Mouse (Mus musculus): Measurements from ENCODE around the gene Gipc3. TPM values are rescaled to one million over a fixed set of nuclear protein-coding genes. Genes with fewer than 3 reads are reported as not detected.

Gene Gipc3
- polyA plus RNA-seq, 1 experiment = 4.1 TPM

- H3K27ac ChIP-seq (ENCODE audit: control insufficient read depth, insufficient read depth, low read depth, low read length) = no peak overlapping the region
- TF ChIP-seq CTCF (IDR thresholded peaks at IDR 0.05; ENCODE audit: control insufficient read depth, insufficient read depth, insufficient replicate concordance, low read depth, low read length) (no peak), POLR2A (IDR thresholded peaks at IDR 0.05; ENCODE audit: control insufficient read depth, low read depth, low read length) (no peak)
- H3K36me3 ChIP-seq (ENCODE audit: control insufficient read depth, insufficient read depth, low read length) = no peaks in the 10 kb centered on the region
- H3K4me1 ChIP-seq (ENCODE audit: control insufficient read depth, insufficient read depth, low read length) = peaks cover 20% of the 10 kb centered on the region
- H3K4me3 ChIP-seq (ENCODE audit: control insufficient read depth, low read depth, low read length) = peak overlapping the region; percentile 53
- no peaks in the 10 kb centered on the region for H3K27me3 ChIP-seq (ENCODE audit: control insufficient read depth, insufficient read depth, low read length)
Observed at GRCm38 (mm10) chr10:81332277-81332676, 10.8 kb downstream of the Gipc3 start.

GRCm38 (mm10) chr10:81330007-81330406, 13.1 kb downstream of the Gipc3 start:
- H3K36me3 ChIP-seq (ENCODE audit: control insufficient read depth, insufficient read depth, low read length) = no peaks in the 10 kb centered on the region
- peaks cover 7% of the 10 kb centered on the region for H3K4me1 ChIP-seq (ENCODE audit: control insufficient read depth, insufficient read depth, low read length)
- H3K27ac ChIP-seq (ENCODE audit: control insufficient read depth, insufficient read depth, low read depth, low read length) = no peak overlapping the region
- TF ChIP-seq POLR2A (IDR thresholded peaks at IDR 0.05; ENCODE audit: control insufficient read depth, low read depth, low read length) = no peak
- no peak for TF ChIP-seq CTCF (IDR thresholded peaks at IDR 0.05; ENCODE audit: control insufficient read depth, insufficient read depth, insufficient replicate concordance, low read depth, low read length)
- H3K27me3 ChIP-seq (ENCODE audit: control insufficient read depth, insufficient read depth, low read length) = no peaks in the 10 kb centered on the region
- H3K4me3 ChIP-seq (ENCODE audit: control insufficient read depth, low read depth, low read length) = no peak overlapping the region

GRCm38 (mm10) chr10:81329194-81329975, 13.7 kb downstream of the Gipc3 start:
- TF ChIP-seq CTCF (IDR thresholded peaks at IDR 0.05; ENCODE audit: control insufficient read depth, insufficient read depth, insufficient replicate concordance, low read depth, low read length) (no peak), POLR2A (IDR thresholded peaks at IDR 0.05; ENCODE audit: control insufficient read depth, low read depth, low read length) (no peak)
- H3K4me3 ChIP-seq (ENCODE audit: control insufficient read depth, low read depth, low read length) = no peak overlapping the region
- H3K27ac ChIP-seq (ENCODE audit: control insufficient read depth, insufficient read depth, low read depth, low read length) = peak overlapping the region; percentile 27; the same call in 1 of the 2 replicates
- no peaks in the 10 kb centered on the region for H3K36me3 ChIP-seq (ENCODE audit: control insufficient read depth, insufficient read depth, low read length)
- H3K27me3 ChIP-seq (ENCODE audit: control insufficient read depth, insufficient read depth, low read length) = no peaks in the 10 kb centered on the region
- peaks cover 7% of the 10 kb centered on the region for H3K4me1 ChIP-seq (ENCODE audit: control insufficient read depth, insufficient read depth, low read length)

GRCm38 (mm10) chr10:81328386-81328785, 14.7 kb downstream of the Gipc3 start, which contains the start of gene Tbxa2r:
Tbxa2r (plus strand) TSS chr10:81328731.
- H3K27ac ChIP-seq (ENCODE audit: control insufficient read depth, insufficient read depth, low read depth, low read length) = peak within 1 kb of the TSS; percentile 27; the same call in 1 of the 2 replicates
- H3K36me3 ChIP-seq (ENCODE audit: control insufficient read depth, insufficient read depth, low read length) = no peaks in the 10 kb centered on the region; the same call in 1 of the 2 replicates
- no peaks in the 10 kb centered on the region for H3K27me3 ChIP-seq (ENCODE audit: control insufficient read depth, insufficient read depth, low read length)
- H3K4me1 ChIP-seq (ENCODE audit: control insufficient read depth, insufficient read depth, low read length) = peaks cover 7% of the 10 kb centered on the region
- no peak within 1 kb of the TSS for H3K4me3 ChIP-seq (ENCODE audit: control insufficient read depth, low read depth, low read length)
- TF ChIP-seq POLR2A (IDR thresholded peaks at IDR 0.05; ENCODE audit: control insufficient read depth, low read depth, low read length) = no peak
- TF ChIP-seq CTCF (IDR thresholded peaks at IDR 0.05; ENCODE audit: control insufficient read depth, insufficient read depth, insufficient replicate concordance, low read depth, low read length) = no peak

- H3K27me3 ChIP-seq (ENCODE audit: control insufficient read depth, insufficient read depth, low read length) = no peaks in the 10 kb centered on the region
- no peaks in the 10 kb centered on the region; the same call in 1 of the 2 replicates for H3K36me3 ChIP-seq (ENCODE audit: control insufficient read depth, insufficient read depth, low read length)
- no peak overlapping the region for H3K4me3 ChIP-seq (ENCODE audit: control insufficient read depth, low read depth, low read length)
- H3K4me1 ChIP-seq (ENCODE audit: control insufficient read depth, insufficient read depth, low read length) = peaks cover 7% of the 10 kb centered on the region
- no peak overlapping the region for H3K27ac ChIP-seq (ENCODE audit: control insufficient read depth, insufficient read depth, low read depth, low read length)
- no peak for TF ChIP-seq CTCF (IDR thresholded peaks at IDR 0.05; ENCODE audit: control insufficient read depth, insufficient read depth, insufficient replicate concordance, low read depth, low read length)
- no peak for TF ChIP-seq POLR2A (IDR thresholded peaks at IDR 0.05; ENCODE audit: control insufficient read depth, low read depth, low read length)
Observed at GRCm38 (mm10) chr10:81327959-81328358, 15.1 kb downstream of the Gipc3 start.

- H3K4me3 ChIP-seq (ENCODE audit: control insufficient read depth, low read depth, low read length) = no peak overlapping the region
- no peaks in the 10 kb centered on the region; the same call in 1 of the 2 replicates for H3K4me1 ChIP-seq (ENCODE audit: control insufficient read depth, insufficient read depth, low read length)
- H3K27ac ChIP-seq (ENCODE audit: control insufficient read depth, insufficient read depth, low read depth, low read length) = no peak overlapping the region
- TF ChIP-seq CTCF (IDR thresholded peaks at IDR 0.05; ENCODE audit: control insufficient read depth, insufficient read depth, insufficient replicate concordance, low read depth, low read length) = no peak
- TF ChIP-seq POLR2A (IDR thresholded peaks at IDR 0.05; ENCODE audit: control insufficient read depth, low read depth, low read length) = no peak
- no peaks in the 10 kb centered on the region for H3K27me3 ChIP-seq (ENCODE audit: control insufficient read depth, insufficient read depth, low read length)
- no peaks in the 10 kb centered on the region; the same call in 1 of the 2 replicates for H3K36me3 ChIP-seq (ENCODE audit: control insufficient read depth, insufficient read depth, low read length)
Observed at GRCm38 (mm10) chr10:81326858-81327257, 16.2 kb downstream of the Gipc3 start.

- Histone ChIP-seq H3K4me3 (ENCODE audit: control insufficient read depth, low read depth, low read length) (no peak overlapping the region), H3K36me3 (ENCODE audit: control insufficient read depth, insufficient read depth, low read length) (no peaks in the 10 kb centered on the region; the same call in 1 of the 2 replicates), H3K27me3 (ENCODE audit: control insufficient read depth, insufficient read depth, low read length) (no peaks in the 10 kb centered on the region), H3K27ac (ENCODE audit: control insufficient read depth, insufficient read depth, low read depth, low read length) (no peak overlapping the region), H3K4me1 (ENCODE audit: control insufficient read depth, insufficient read depth, low read length) (no peaks in the 10 kb centered on the region; the same call in none of the 2 replicates)
- TF ChIP-seq POLR2A (IDR thresholded peaks at IDR 0.05; ENCODE audit: control insufficient read depth, low read depth, low read length) = no peak
- no peak for TF ChIP-seq CTCF (IDR thresholded peaks at IDR 0.05; ENCODE audit: control insufficient read depth, insufficient read depth, insufficient replicate concordance, low read depth, low read length)
Observed at GRCm38 (mm10) chr10:81325781-81326180, 17.3 kb downstream of the Gipc3 start.

All from testis, adult 2 months (tissue).